Mouse (Mus musculus) sigmoid colon, adult 10 weeks (tissue): Measurements from ENCODE around the gene Nox4. TPM values are rescaled to one million over a fixed set of nuclear protein-coding genes. Genes with fewer than 3 reads are reported as not detected.

ENCODE experiments used
- polyA plus RNA-seq: library from polyadenylated mRNA; stranded (reverse); fragments of 350-450 nt; fragmentation: Illumina TruSeq; extraction: RNeasy Lipid Tissue Mini Kit (QIAGEN cat#74804); gene quantifications from one replicate; pipeline ENCODE4 v1.2.3, GENCODE M21; 2014; ENCODE audit warnings: low read depth, low replicate concordance

Nox4 gene
- 2.4 TPM for polyA plus RNA-seq

GRCm38 (mm10) chr7:87245856-87246579 is at the start of gene Nox4:
Gene Nox4 (plus strand): TSS chr7:87246096.

Other genes with a start within 250 kb of the Nox4 start
- gene Vmn2r79, start 250.0 kb upstream of the Nox4 start, polyA plus RNA-seq, result not detected
- not detected for gene Tyr, start 247.4 kb downstream of the Nox4 start, polyA plus RNA-seq